Mouse (Mus musculus): ENCODE data around the gene Trpc4ap. TPM values are rescaled to one million over a fixed set of nuclear protein-coding genes. Genes with fewer than 3 reads are reported as not detected.

The Trpc4ap gene
- polyA plus RNA-seq, 1 experiment from 2014 or later: 181 TPM

MicroRNAs within 50 kb of the gene (microRNA counts, 519-probe panel; counts per million panel counts)
- not detected for microRNA mmu-miR-499

Small RNA genes lying within 50 kb of the gene (microRNA-seq; reads per million reads assigned to microRNA genes)
- gene Mir499: 3.9 reads per million, percentile 15 among the genes with 10 or more reads in this experiment

Other genes starting within 250 kb of the Trpc4ap start
- gene Ncoa6, start 218.5 kb downstream of the Trpc4ap start, polyA plus RNA-seq (2016; fragmentation: Nextera tagmentation; extraction: Ambion mirVana): 32.7 and 36.0 TPM in 2 replicates
- 25.9 and 27.3 TPM in 2 replicates for gene Acss2, start 174.4 kb downstream of the Trpc4ap start, polyA plus RNA-seq (2016; fragmentation: Nextera tagmentation; extraction: Ambion mirVana)
- gene Ggt7, start 174.1 kb downstream of the Trpc4ap start, polyA plus RNA-seq (2016; fragmentation: Nextera tagmentation; extraction: Ambion mirVana): 38.3 and 41.2 TPM in 2 replicates
- gene Gss, start 99.6 kb downstream of the Trpc4ap start, polyA plus RNA-seq (2016; fragmentation: Nextera tagmentation; extraction: Ambion mirVana): 14.3 and 15.9 TPM in 2 replicates
- 0.45 and 1.1 TPM in 2 replicates for gene Myh7b, start 81.2 kb downstream of the Trpc4ap start, polyA plus RNA-seq (2016; fragmentation: Nextera tagmentation; extraction: Ambion mirVana)
- 37.1 and 37.6 TPM in 2 replicates for gene Edem2, start 37.1 kb upstream of the Trpc4ap start, polyA plus RNA-seq (2016; fragmentation: Nextera tagmentation; extraction: Ambion mirVana)
- not detected in 2 replicates for gene Gm17581, start 43.5 kb upstream of the Trpc4ap start, polyA plus RNA-seq (2016; fragmentation: Nextera tagmentation; extraction: Ambion mirVana)
- gene Procr, start 58.7 kb upstream of the Trpc4ap start, polyA plus RNA-seq (2016; fragmentation: Nextera tagmentation; extraction: Ambion mirVana): 3.1 and 3.7 TPM in 2 replicates
- gene Mmp24, start 83.0 kb upstream of the Trpc4ap start, polyA plus RNA-seq (2016; fragmentation: Nextera tagmentation; extraction: Ambion mirVana): 4.9 and 5.2 TPM in 2 replicates
- gene BC029722, start 127.0 kb upstream of the Trpc4ap start, polyA plus RNA-seq (2016; fragmentation: Nextera tagmentation; extraction: Ambion mirVana): 14.4 and 14.7 TPM in 2 replicates
- gene Eif6, start 134.5 kb upstream of the Trpc4ap start, polyA plus RNA-seq (2016; fragmentation: Nextera tagmentation; extraction: Ambion mirVana): 165 and 179 TPM in 2 replicates
- 0.26 and 0.47 TPM in 2 replicates for gene Fam83c, start 142.5 kb upstream of the Trpc4ap start, polyA plus RNA-seq (2016; fragmentation: Nextera tagmentation; extraction: Ambion mirVana)
- gene Uqcc1, start 237.9 kb upstream of the Trpc4ap start, polyA plus RNA-seq (2016; fragmentation: Nextera tagmentation; extraction: Ambion mirVana): 73.7 and 87.6 TPM in 2 replicates
- gene Gm15557, start 248.3 kb upstream of the Trpc4ap start, polyA plus RNA-seq (2016; fragmentation: Nextera tagmentation; extraction: Ambion mirVana): not detected in 2 replicates

Measured in midbrain, embryonic 12.5 days (tissue).